Mouse (Mus musculus) cortical plate, adult 2 months (tissue): Measurements from ENCODE around the gene Serpinb6a.

Experiments
- CTCF ChIP-seq: fragments of 200-500 bp; IDR thresholded peaks from 2 replicates; pipeline ENCODE4 v1.5.1; 2011; ENCODE audit warnings: mild to moderate bottlenecking, control low read depth, low read length; ENCODE audit not compliant: insufficient read depth; ENCODE audit errors: extremely low read depth
- POLR2A ChIP-seq: fragments of 200-500 bp; IDR thresholded peaks from 2 replicates; pipeline ENCODE4 v1.6.1; 2011; ENCODE audit warnings: mild to moderate bottlenecking, low read length, control low read depth; ENCODE audit not compliant: insufficient read depth; ENCODE audit errors: extremely low read depth

DNA sequence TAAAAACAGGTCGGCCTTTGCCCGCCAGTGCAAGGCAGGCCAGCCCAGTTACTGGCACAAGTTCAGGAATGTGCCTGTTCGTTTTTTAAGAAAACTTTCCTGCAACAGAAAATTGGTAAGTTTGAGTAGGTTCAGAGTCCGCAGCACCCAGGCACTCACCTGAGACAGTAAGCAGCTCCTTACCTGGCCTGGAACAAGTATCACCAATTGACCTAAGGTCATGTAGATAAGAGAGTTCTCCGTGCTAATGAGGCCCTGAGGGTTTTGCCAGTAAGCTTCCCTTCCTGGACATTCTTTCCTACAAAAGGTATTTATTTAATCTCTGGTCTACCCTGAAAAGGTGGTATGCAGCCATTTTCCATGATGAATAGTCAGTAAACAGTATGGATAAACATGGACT lies 80.9 kb downstream of the Serpinb6a start:
- TF ChIP-seq POLR2A: no peak
- no peak for TF ChIP-seq CTCF
